Mouse (Mus musculus): ENCODE measurements at regions not wholly inside any gene's neighbourhood (a gene's known extent, or its start where the extent isn't known, plus 50 kb on each side); places are given as distances from the start of the nearest gene placed in this dataset.

GRCm38 (mm10) chr13:28800676-28801075, 152.8 kb downstream of the Sox4 start:
- H3K4me1 ChIP-seq (ENCODE audit: insufficient read depth, low read depth, low read length), result no peaks in the 10 kb centered on the region
- no peak overlapping the region for H3K4me3 ChIP-seq (ENCODE audit: low read depth, low read length)
- no peaks in the 10 kb centered on the region for H3K36me3 ChIP-seq (ENCODE audit: insufficient read depth, low read length)
- no peaks in the 10 kb centered on the region for H3K9me3 ChIP-seq (ENCODE audit: low read length)
- H3K27me3 ChIP-seq (replicated peaks; ENCODE audit: insufficient read depth, low read length), result no peaks in the 10 kb centered on the region
- DNase-seq (ENCODE audit: low spot score), result no peak
- no peak for ATAC-seq
- H3K27ac ChIP-seq (ENCODE audit: low read length), result no peak overlapping the region
- TF ChIP-seq CTCF (IDR thresholded peaks at IDR 0.05), result no peak
- no peak for TF ChIP-seq EP300 (IDR thresholded peaks at IDR 0.05)
- H3K4me2 ChIP-seq (replicated peaks; ENCODE audit: low read depth, low read length), result no peak overlapping the region
- H3K9ac ChIP-seq (replicated peaks; ENCODE audit: low read depth), result no peak overlapping the region
- WGBS, result 80% methylated on average over 1 of the region's 1 CpGs

DNA sequence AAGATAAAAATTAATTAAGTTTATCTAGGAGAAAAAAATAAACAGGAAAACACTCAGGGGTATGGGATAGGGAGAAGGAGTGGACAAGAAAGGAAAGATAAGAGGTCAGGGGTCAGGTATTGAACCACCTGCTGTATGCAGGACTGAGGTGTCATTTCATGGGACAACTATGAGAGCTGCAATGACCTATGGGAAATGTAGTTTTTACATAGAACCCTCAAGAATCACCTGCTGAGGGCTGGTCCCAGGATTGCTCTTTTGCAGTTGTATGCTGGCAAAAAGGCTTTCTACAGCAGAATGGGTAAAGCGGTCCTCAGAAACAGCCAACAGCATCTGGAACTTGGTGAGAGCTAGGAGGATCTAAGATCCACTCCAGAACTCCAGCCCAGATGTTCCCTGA, 154.0 kb downstream of the Sox4 start:
- Histone ChIP-seq H3K36me3 (ENCODE audit: insufficient read depth, low read length) (no peaks in the 10 kb centered on the region), H3K9ac (replicated peaks; ENCODE audit: low read depth) (no peak overlapping the region), H3K27ac (ENCODE audit: low read length) (no peak overlapping the region), H3K4me2 (replicated peaks; ENCODE audit: low read depth, low read length) (no peak overlapping the region), H3K4me3 (ENCODE audit: low read depth, low read length) (no peak overlapping the region), H3K27me3 (replicated peaks; ENCODE audit: insufficient read depth, low read length) (no peaks in the 10 kb centered on the region), H3K9me3 (ENCODE audit: low read length) (no peaks in the 10 kb centered on the region), H3K4me1 (ENCODE audit: insufficient read depth, low read depth, low read length) (no peaks in the 10 kb centered on the region)
- no peak for TF ChIP-seq CTCF (IDR thresholded peaks at IDR 0.05)
- TF ChIP-seq EP300 (IDR thresholded peaks at IDR 0.05), result no peak
- no peak for ATAC-seq
- 70% methylated on average over 1 of the region's 1 CpGs for WGBS
- DNase-seq (ENCODE audit: low spot score), result no peak

- Histone ChIP-seq H3K36me3 (ENCODE audit: insufficient read depth, low read length) (no peaks in the 10 kb centered on the region), H3K27ac (ENCODE audit: low read length) (no peak overlapping the region), H3K9ac (replicated peaks; ENCODE audit: low read depth) (no peak overlapping the region), H3K4me1 (ENCODE audit: insufficient read depth, low read depth, low read length) (no peaks in the 10 kb centered on the region), H3K9me3 (ENCODE audit: low read length) (no peaks in the 10 kb centered on the region), H3K4me3 (ENCODE audit: low read depth, low read length) (no peak overlapping the region), H3K27me3 (replicated peaks; ENCODE audit: insufficient read depth, low read length) (no peaks in the 10 kb centered on the region), H3K4me2 (replicated peaks; ENCODE audit: low read depth, low read length) (no peak overlapping the region)
- 41% methylated on average over 8 of the region's 8 CpGs for WGBS
- TF ChIP-seq CTCF (IDR thresholded peaks at IDR 0.05) (no peak), EP300 (IDR thresholded peaks at IDR 0.05) (no peak)
- ATAC-seq, result peak; percentile 30; the same call in 1 of the 2 replicates
- DNase-seq (ENCODE audit: low spot score), result peak; percentile 15
Observed at GRCm38 (mm10) chr13:28797617-28798475, 155.7 kb downstream of the Sox4 start.

- no peak overlapping the region for H3K4me3 ChIP-seq (ENCODE audit: low read depth, low read length)
- no peaks in the 10 kb centered on the region for H3K4me1 ChIP-seq (ENCODE audit: insufficient read depth, low read depth, low read length)
- H3K27me3 ChIP-seq (replicated peaks; ENCODE audit: insufficient read depth, low read length), result no peaks in the 10 kb centered on the region
- ATAC-seq, result no peak
- no peaks in the 10 kb centered on the region for H3K36me3 ChIP-seq (ENCODE audit: insufficient read depth, low read length)
- no peak for DNase-seq (ENCODE audit: low spot score)
- no peak overlapping the region for H3K4me2 ChIP-seq (replicated peaks; ENCODE audit: low read depth, low read length)
- H3K9me3 ChIP-seq (ENCODE audit: low read length), result no peaks in the 10 kb centered on the region
- no peak overlapping the region for H3K9ac ChIP-seq (replicated peaks; ENCODE audit: low read depth)
- 63% methylated on average over 7 of the region's 7 CpGs for WGBS
- no peak overlapping the region for H3K27ac ChIP-seq (ENCODE audit: low read length)
- TF ChIP-seq EP300 (IDR thresholded peaks at IDR 0.05) (no peak), CTCF (IDR thresholded peaks at IDR 0.05) (no peak)
Observed at GRCm38 (mm10) chr13:28795274-28795673, 158.2 kb downstream of the Sox4 start.

GRCm38 (mm10) chr13:28794547-28794946, 159.0 kb downstream of the Sox4 start:
- Histone ChIP-seq H3K9me3 (ENCODE audit: low read length) (no peaks in the 10 kb centered on the region), H3K36me3 (ENCODE audit: insufficient read depth, low read length) (no peaks in the 10 kb centered on the region), H3K27ac (ENCODE audit: low read length) (no peak overlapping the region), H3K4me2 (replicated peaks; ENCODE audit: low read depth, low read length) (no peak overlapping the region), H3K4me3 (ENCODE audit: low read depth, low read length) (no peak overlapping the region), H3K27me3 (replicated peaks; ENCODE audit: insufficient read depth, low read length) (no peaks in the 10 kb centered on the region), H3K9ac (replicated peaks; ENCODE audit: low read depth) (no peak overlapping the region), H3K4me1 (ENCODE audit: insufficient read depth, low read depth, low read length) (no peaks in the 10 kb centered on the region)
- no peak for DNase-seq (ENCODE audit: low spot score)
- no peak for ATAC-seq
- WGBS, result 74% methylated on average over 3 of the region's 3 CpGs
- TF ChIP-seq EP300 (IDR thresholded peaks at IDR 0.05), result no peak
- TF ChIP-seq CTCF (IDR thresholded peaks at IDR 0.05), result no peak

- Histone ChIP-seq H3K4me3 (ENCODE audit: low read depth, low read length) (no peak overlapping the region), H3K9me3 (ENCODE audit: low read length) (no peaks in the 10 kb centered on the region), H3K36me3 (ENCODE audit: insufficient read depth, low read length) (no peaks in the 10 kb centered on the region), H3K9ac (replicated peaks; ENCODE audit: low read depth) (no peak overlapping the region), H3K27ac (ENCODE audit: low read length) (no peak overlapping the region), H3K27me3 (replicated peaks; ENCODE audit: insufficient read depth, low read length) (no peaks in the 10 kb centered on the region), H3K4me2 (replicated peaks; ENCODE audit: low read depth, low read length) (no peak overlapping the region), H3K4me1 (ENCODE audit: insufficient read depth, low read depth, low read length) (no peaks in the 10 kb centered on the region)
- 47% methylated on average over 5 of the region's 5 CpGs for WGBS
- DNase-seq (ENCODE audit: low spot score) (no peak), ATAC-seq (no peak)
- TF ChIP-seq CTCF (IDR thresholded peaks at IDR 0.05) (no peak), EP300 (IDR thresholded peaks at IDR 0.05) (no peak)
Observed at GRCm38 (mm10) chr13:28793166-28793935, 160.2 kb downstream of the Sox4 start.

Data from lung, postnatal 0 days (tissue).